Mouse (Mus musculus) fat pad, adult 2 months (tissue): ENCODE results near the gene Disp3.

Source experiments
- DNase-seq: peaks from one replicate; pipeline ENCODE4 v3.0.0-alpha.2; 2011; ENCODE audit warnings: low read depth, low spot score; ENCODE audit errors: extremely low read depth

Gene Disp3

DNA sequence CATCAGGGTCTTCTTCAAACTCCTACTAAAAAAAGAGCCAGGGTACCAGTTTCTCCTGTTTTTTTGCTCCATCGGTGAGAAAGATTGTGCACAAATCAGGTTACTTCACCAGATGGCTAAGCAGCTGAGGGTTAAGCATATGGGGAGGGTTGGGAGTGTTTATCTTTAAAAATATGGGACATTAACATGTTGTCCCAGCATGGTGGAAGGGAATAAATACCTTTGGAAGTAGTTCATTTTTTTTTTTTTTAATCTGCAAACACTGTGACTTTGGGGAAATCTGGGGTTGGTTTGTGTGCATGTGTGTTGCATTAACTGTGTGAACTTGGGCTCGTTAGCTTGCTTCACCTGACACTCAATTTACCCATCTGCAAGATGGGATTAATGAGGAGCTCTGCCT is 3.3 kb upstream of the Disp3 start:
- DNase-seq, result no peak

DNA sequence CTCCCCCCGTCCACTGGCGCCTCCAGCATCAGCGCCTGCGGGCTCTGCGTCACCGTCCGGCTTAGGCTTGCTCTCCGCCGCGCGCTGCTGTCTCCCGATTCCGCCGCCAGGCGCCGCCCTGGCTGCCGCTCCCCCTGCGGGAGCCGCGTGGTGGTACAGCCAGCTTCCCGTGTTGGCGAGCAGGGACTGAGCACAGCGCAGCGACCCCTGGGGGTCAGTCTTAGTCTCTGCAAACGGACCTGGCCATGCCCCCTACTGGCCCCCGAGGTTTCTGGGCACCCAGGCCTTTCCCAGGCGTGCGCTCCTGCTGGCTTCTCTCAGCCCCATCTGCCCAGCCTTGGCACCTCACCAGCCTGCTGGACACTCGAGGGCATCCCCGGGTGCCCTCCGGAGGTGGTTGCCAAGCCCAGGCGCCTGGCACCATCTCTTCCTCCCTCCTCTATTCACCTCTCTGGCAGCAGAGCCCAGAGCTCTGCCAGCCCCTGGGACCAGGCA is 337 bp upstream of the Disp3 start:
- no peak for DNase-seq

DNA sequence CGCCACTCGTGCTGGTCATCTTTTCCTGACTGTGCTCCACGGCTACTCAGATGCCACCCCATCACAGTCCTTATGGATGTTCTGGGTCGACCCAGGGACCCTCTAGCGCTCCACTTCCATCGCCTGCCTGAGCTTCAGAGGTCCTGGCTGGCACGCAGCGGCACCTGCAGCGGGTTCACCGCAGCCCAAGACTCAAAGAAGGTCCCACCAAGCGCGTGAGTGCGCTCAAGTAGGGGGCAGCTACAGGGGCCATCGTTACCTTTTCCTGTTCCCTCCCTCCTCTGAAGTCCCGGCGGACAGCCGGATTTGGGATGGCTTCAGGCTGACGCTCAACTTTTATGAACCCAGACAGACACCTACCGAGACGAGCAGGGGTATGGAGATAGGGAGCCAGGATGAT is 724 bp downstream of the Disp3 start:
- DNase-seq, result no peak

DNA sequence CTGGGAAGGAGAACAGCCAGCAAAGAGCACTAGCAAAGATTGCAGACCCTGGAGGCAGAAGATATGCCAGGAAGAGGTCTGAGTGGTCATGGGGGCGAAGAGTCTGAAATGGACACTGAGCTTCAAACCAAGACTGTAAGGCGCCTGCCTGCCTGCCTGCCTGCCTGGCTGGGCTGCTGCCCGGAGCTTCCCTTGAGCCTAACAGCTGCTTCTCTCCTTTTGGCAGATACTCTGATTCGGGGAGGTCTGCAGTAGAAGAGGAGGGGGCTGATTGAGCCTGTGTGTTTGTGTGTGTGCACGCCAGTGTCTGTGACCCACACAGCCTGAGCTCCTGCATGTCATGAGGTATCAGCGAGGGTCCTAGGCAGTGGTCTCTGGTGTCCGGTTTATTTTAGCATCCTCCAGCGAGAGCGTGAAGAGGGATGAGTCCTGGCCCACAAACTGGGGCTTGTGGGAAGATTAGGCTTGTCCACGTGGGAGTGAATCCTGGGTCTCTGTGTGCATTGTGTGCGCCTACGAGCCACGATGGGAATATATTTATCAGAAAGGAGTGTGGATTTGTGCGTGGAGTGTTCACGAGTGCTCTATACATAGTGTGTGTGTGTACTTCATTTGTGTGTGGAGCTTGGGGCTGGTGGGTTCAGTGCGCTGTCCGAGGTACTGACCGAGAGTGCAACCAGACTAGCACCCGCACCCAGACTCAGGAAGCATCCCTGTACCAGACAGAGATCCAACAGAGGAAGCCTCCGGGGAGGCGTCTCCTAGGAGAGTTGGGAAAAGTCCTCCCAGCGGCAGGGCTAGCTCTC is 1.3 kb downstream of the Disp3 start:
- no peak for DNase-seq

DNA sequence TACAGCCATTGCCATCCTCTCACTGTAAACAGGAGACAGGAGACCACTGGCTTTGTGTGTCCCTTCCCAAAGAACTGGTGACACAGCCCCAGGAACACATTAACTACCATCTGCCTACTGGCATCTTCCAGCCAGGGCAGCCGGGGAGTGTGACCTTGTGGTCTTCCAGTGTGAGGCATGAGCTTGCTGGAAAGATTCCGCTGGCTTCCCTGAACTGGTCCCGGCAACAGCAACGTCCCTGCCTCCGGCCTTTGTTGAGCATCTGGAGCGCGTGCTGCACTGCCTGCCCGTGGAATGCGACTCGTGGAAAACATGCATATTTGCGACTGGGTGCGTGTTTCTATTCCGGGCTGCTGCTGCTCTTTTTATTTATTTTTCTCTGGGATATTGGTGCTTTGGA is 3.5 kb downstream of the Disp3 start:
- no peak for DNase-seq

DNA sequence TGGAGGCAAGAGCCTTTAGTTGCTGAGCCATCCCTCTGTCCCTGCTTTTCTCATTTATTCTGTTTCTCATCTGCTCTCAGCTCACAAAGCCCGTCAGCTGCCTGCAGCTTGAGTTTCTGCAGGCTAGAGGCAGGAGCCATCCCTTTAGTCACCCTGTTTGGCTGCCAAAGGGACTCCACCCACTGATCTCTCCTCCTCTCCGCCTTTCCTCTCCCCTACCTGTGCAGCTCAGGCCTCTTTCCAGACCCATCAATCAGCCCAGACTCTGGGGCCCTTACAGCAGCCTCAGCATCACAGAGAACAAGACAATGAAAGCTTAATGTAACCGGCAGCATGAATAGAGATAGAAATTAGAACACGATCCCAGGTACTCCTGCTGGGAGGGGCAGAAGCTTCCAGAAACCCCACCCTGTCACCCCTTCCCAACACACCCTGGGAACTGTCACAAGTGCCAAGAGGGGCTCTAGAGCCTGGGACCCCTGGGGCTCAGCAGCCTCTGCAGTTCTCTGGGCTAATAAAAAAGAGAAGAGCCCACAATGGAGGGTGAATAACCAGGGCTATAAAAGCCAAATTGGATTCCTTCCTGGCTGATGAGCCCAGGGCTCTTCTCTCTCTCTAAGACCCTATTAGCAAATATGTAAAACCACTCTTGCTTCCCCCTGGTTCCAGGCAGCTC is 10.8 kb downstream of the Disp3 start:
- no peak for DNase-seq

DNA sequence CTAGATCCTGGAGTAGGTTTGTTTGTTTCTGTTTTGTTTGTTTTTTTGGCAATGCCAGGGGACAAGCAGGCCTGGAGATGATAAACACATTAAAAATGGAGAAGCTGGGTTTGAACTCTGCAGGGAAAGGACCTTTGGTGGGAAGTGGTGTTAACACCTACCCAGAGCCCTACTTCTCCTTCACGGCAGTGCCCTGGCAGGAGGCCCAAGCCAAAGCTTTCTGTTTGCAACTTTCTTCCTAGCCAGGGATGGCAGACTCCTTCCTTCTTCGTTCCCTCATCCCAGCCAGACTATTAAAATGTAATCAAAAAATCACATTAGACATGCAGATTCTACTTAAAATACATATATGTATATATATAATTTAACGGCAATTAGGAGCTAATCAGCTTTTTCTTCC is 13.1 kb downstream of the Disp3 start:
- no peak for DNase-seq

DNA sequence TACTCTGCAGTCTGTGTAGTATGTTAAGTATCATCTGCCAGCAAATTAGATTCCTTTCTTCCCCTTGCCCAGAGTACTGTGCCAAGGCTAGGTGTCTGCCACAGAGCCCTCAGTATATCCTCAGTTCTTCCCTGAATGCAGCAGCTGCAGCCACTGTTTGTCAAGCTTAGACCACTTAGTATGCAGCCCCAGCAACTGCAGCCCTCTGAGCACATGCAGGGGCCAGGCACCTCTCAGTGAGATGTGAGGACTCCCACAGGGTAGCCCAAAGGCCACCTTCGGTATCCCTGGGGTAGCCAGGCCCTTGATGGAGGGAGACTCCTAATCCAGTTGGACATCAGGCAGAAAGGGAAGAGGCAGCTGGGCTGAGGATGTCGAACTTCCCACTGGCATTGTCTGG is 14.5 kb downstream of the Disp3 start:
- no peak for DNase-seq

DNA sequence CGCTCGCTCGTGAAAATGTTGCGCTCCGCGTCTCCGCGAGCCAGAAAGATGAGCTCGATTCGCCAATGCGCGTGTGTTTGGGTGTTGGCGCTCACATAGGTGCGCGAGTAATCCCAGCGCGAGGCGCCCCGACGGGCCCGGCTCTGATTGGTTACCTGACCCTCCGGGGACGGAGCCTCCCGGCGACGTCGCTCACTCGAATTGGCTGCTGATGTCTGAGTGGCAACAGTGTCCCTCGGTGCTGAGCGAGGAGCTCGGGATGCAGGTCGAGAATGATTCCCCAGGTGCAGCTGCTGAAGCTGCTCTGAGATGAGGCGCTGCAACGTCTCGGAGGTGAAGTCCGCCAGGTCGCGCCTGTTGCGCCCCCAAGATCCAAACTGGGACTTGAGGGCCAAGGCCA is 16.1 kb downstream of the Disp3 start:
- no peak for DNase-seq

DNA sequence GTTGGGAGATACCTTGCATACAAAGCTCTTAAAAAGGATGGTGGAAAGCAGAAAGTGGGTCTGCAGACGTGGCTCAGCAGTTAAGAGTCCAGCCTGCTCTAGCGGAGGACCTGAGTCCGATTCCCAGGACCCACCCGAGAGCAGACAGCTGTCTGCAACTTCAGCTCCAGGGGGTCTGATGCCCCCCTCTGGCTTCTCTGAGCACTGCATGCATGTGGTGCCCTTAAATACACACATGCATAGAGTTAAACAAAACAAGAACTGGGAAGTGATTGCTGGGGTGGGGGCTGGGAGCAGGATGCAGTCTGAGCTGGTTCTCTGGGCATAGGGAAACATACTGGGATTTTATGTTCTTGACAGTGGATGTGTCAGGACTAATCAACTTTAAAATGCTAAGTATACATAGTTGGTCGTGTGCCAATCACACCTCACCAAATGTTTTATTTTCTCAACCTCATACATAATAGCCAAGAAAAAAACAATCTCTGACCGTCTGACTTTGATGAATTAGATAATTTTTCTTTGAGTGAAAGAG is 20.7 kb downstream of the Disp3 start:
- no peak for DNase-seq

DNA sequence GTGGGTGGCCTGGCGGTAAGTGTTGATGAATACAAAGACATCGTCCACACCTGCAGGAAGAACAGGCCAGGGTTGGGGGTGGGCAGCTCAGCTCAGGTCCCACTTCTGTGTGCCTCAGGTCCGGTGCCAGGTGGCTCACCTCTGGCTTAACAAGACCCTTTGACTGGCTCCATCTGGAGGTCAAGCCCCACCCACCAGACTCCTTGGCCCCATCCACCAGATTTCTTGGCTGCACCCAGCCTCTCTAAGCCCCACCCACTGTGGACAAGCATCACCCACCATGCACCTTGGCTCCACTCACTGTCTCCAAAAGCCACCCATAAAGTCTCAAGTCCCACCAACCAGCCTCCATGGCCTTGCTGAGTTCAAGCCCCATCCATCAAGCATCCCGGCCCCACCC is 27.8 kb downstream of the Disp3 start:
- no peak for DNase-seq

DNA sequence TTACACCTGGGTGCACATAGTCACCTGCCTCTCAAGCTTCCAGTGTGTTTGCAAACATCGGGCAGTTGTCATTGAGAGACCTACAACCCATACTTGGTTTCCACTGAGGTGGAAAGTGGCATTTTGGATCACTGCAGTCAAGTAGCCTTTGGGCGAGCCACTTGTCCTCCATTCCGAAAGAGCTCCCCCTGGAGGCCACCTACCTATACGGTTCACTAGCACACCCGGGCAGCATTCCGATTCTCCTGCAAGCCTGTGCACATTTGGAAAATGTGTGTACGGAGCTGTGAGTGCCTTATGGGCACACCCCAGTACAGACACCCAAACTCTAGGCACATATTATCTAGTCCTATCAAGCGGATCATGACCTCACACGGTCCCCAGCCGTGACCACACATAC is 38.4 kb downstream of the Disp3 start:
- no peak for DNase-seq

DNA sequence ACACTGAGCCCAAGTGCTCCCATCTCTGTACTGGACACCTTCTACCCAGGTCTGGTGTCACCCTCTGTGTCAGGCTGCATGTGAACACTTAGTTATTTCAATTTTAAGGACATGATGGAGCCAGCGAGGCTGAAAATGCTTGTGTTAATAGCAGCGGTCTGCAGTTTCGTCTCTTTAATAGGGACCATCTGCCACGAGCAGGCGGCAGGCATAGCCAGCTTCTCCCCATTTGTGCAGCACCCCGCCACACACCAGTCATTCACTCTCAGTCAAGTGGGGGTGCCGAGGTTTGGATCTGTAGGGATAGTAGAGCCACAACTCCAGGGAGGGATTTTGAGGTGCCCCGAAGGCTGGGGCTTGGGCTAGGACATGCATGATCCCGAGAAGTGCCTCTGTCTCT is 47.4 kb downstream of the Disp3 start:
- DNase-seq, result no peak

DNA sequence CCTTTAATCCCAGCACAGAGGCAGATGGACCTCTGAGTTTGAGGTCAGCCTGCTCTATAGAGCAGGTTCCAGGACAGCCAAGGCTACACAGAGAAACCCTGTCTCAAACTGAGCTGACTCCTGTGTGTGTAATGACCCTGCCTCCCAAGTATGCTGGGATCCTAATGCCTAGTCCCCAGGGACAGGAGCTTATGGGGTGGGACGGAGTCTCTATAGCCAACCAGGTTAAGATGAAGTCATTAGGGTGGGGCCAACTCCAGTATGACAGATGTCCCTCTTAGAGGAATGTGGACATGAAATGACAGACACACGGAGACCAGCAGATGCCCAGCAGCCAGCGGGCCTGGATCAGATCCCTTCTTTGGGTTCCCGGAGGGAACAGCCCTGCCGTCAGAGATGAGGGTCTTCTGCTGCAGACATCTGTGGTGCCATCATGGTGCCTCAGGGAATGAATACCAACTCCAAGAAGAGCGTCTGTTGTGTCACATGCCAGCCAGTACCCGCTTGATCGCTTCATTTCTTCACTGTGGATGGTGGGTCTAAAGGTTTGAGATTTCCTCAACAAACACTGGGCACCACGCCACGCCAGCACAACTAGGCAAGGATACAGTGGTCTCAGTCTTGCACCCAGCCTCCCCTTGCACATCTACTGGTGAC is 48.2 kb downstream of the Disp3 start:
- DNase-seq, result no peak

DNA sequence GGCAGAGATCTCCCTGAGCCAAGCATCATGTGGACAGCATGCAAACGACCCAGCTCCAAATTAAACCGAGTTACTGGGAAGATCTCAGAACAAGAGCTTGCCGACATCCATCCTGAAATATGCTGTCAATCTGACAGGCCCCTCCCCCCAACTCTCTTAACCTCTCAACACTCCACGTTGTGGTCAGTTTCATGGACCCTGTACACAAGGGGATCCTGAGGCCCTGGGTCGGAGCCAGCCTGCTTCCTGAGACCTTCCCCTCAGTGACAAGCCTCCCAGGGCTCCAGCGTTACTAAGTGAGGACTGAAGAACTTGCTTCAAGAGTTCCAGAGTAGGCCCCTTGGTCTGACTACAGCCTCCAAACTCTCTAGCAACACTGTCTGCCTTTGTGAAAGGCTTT is 48.8 kb downstream of the Disp3 start:
- DNase-seq, result no peak

DNA sequence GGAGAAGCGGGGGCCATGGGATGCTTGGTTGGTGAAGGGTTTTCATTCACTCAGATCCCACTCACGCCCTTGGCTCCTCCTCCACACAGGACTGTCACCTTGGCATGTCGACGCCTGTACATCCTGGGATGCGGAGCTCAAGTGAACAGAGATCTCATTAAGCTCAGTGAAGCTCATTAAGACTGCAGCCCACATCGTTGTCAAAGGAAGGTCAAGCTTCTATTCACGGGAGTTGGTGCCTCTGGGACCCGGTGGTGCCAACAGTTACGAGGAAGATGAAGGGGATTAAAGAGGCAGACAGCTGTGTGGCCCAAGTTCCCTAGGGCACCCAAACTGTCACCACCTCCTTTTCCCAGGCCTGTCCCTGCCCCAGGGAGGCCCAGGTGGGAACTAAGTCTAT is 49.5 kb downstream of the Disp3 start:
- no peak for DNase-seq

DNA sequence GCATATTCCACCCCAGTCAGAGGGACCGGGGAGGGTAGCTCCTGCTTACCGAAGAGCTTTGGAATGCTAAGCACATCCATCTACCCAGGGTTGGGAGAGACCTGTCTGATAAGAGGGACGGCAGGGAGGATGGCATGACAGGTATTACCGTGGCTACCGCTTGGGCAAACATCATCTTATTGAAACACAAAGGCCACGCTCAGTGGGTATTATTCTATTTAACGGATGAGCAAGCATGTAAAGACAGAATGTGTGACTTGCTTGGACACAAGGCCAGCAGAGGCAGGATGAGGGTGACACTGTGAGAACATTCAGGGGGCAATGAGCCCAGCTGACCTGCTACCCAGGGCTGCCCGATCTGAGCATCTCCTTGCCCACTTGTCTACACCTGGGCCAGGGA is 51.1 kb downstream of the Disp3 start:
- DNase-seq, result no peak

DNA sequence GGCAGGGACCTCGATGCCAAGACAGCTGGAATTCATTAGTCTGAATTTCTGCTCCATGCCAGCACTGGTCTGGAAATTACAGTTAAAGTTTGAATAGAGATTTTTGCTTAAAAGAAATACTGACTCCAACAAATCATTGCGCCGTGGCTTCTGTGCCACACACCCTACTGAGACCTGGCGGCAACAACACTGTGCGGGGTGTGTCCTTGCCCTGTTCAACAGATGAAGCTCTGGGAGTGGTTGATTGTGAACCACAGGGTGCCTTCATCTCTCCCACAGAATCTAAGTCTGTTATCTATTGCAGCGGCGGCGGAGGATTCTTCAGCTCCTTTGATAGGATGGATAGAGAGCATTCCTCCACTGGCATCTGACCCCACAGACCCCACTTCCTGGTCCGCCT is 54.7 kb downstream of the Disp3 start:
- DNase-seq, result no peak

DNA sequence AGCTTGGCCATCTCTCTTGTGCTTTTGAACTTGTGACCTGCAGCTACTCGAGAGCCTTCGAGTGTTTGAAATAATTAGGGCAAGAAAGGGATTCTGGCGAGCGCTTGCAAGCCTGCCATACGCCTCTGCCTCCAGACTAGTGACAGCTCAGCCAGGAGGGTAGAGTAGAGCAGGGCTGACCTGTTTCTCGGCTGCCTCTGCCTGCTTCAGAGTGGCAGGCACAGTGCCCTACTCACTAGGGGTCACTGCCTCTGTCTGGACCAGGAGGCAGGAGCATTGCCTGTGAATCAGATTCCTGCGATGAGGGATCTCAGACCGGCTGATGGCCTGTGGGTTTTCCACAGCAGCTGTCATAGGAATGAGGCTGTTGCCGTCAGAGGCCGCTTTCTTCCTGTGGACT is 55.1 kb downstream of the Disp3 start:
- no peak for DNase-seq

DNA sequence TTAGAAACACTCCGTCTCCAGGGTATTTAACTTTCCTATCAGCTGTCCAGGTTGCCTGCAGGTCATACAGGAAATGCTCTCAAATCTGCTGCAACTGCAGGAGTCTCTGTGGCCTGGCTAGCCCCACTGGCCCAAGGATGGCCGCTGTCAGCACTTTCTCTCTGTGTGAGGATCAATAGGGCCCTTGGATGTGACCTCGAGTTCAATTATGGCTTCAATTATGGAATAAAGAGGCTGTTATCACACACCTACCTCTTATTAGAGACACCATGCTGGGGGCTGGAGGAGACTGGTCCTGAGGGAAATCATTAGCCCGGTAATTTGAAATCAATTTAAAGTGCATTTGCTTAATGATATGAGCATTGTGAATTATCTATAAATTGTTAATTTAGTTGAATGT is 55.6 kb downstream of the Disp3 start:
- DNase-seq, result no peak

DNA sequence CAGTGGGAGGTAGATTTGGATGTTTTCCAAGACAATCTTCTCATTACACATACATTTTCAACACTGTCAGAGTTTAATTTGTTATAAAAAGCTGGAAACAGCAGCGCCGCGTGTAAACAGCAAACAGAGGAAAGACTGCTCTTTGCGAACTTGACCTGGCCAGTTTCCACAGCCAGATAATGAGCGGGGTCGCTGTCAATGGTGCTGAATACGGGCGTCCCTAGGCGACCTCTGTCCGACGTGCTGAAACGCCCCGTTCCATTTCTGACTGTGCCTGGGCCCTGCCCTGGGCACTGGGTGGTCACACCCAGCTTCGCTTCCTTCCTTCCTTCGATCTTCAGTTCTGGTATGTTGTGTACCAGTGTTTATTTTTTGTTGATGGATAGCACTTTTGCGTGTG is 58.1 kb downstream of the Disp3 start:
- no peak for DNase-seq

DNA sequence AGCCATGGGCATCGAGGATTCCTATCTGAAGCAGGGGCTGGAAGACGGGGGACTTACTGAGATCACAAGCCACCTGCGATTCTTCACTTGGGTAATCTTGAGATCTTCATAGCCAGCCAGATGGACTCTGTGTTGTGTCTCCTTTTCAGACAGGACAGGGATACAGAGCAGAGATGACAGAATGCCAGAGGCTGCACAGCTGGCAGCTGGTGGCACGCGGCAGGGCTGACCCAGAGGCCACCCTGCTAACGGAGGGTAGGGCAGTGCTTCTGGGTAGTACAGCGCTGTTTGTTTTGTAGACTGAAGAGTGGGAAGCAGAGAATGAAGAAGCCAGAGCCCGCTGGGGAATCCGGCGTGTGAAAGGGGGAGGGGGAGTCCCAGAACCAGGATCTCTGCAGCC is 64.8 kb downstream of the Disp3 start:
- DNase-seq, result no peak
